Mouse (Mus musculus) left cerebral cortex, adult 2 months (tissue): Measurements from ENCODE around the gene Mecom. TPM values are rescaled to one million over a fixed set of nuclear protein-coding genes. Genes with fewer than 3 reads are reported as not detected.

Experiments used
- DNase-seq, 2 experiments: peaks; one replicate each; pipeline ENCODE4 v3.0.0; 2021 to 2022; ENCODE audit warnings: low spot score in 2 of 2, mixed read lengths in 1 of 2; ENCODE audit errors: extremely low spot score in 1 of 2
- H3K27ac ChIP-seq: fragments of 200-600 bp; 2 replicates; pipeline ENCODE4 v1.8.1; 2022
- H3K4me3 ChIP-seq: fragments of 200-600 bp; 2 replicates; pipeline ENCODE4 v1.8.1; 2022
- CTCF ChIP-seq: fragments of 200-600 bp; IDR thresholded peaks from 2 replicates; pipeline ENCODE4 v1.8.1; 2022; ENCODE audit warnings: antibody characterized with exemption, mild to moderate bottlenecking, moderate library complexity
- intact Hi-C: fragments of 180-260 bp; cut with DNase I; formaldehyde crosslinking; loops from one replicate; pipeline ENCODE4 v1.15.1; 2025
- total RNA-seq, 2 experiments: library from RNA; stranded (reverse); gene quantifications; 2 replicates each; pipeline ENCODE4 v1.2.3; 2021

Mecom gene
- total RNA-seq, 2 experiments from 2014 or later = 2.1 to 4.1 TPM

GRCm38 (mm10) chr3:29957365-29958236 is 590.2 kb downstream of the Mecom start:
- TF ChIP-seq CTCF = no peak
- intact Hi-C loops = no loop called here
- Histone ChIP-seq H3K4me3 (no peak overlapping the region), H3K27ac (no peak overlapping the region)
- no peak for DNase-seq

- intact Hi-C loops = no loop called here
- no peak for TF ChIP-seq CTCF
- DNase-seq = no peak
- H3K4me3 ChIP-seq = no peak overlapping the region
- H3K27ac ChIP-seq = no peak overlapping the region
These were observed 594.5 kb downstream of the Mecom start for GRCm38 (mm10) chr3:29953269-29953668.

GRCm38 (mm10) chr3:29950853-29951252 is 597.0 kb downstream of the Mecom start:
- no peak for TF ChIP-seq CTCF
- Histone ChIP-seq H3K27ac (no peak overlapping the region), H3K4me3 (no peak overlapping the region)
- no peak for DNase-seq
- intact Hi-C loops = no loop called here

DNA sequence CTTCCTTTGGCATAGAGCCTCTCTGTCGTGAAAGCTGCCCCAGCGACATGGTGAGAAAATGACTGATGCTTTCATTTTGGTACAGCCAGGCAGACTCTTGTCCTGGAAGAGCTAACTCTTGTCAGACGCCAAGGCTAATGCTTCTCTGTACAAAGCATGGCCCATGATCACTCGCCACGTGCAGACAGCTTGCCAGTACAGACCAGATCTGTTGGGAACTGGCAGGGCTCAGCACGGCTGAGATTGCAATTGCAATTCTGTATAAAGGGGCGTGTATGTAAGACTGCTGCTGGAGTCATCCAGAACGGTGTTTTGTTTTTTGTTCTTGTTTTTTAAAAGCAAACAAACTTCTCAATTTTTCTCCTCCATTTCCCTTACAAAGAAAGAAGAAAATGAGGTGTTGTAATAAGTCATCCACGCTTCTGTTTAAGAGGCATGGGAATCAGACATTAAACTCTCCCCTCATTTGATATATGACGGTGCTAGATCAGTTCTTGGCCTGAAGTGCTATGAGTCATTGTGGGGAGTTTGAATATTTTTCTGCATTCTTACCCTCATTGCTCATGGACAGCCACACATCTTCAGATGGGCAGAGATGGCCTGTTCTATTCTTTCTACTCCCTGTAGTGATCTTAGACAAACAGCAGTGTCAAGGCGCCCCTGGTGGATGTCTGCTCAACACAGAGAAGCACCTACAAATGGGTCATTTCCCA is 644.1 kb downstream of the Mecom start:
- Histone ChIP-seq H3K27ac (no peak overlapping the region), H3K4me3 (no peak overlapping the region)
- DNase-seq = no peak
- intact Hi-C loops = no loop called here
- TF ChIP-seq CTCF = no peak

Other genes starting within 250 kb of the Mecom start
- 1 to 10 TPM; 1.0 to 1.3 TPM for gene Actrt3, start 51.9 kb upstream of the Mecom start, total RNA-seq
- 10 to 100 TPM; 15.2 to 16.6 TPM for gene Mynn, start 54.1 kb upstream of the Mecom start, total RNA-seq
- gene Lrriq4, start 96.5 kb upstream of the Mecom start, total RNA-seq = not detected
- gene Lrrc34, start 99.9 kb upstream of the Mecom start, total RNA-seq = not detected
- not detected for gene Lrrc31, start 151.8 kb upstream of the Mecom start, total RNA-seq
- not detected for gene Samd7, start 198.3 kb upstream of the Mecom start, total RNA-seq
- gene Sec62, start 244.9 kb upstream of the Mecom start, total RNA-seq = 100 to 1,000 TPM; 102 to 110 TPM